Mouse (Mus musculus) adrenal gland, postnatal 14 days (tissue): ENCODE results near the gene Ppt2. TPM values are rescaled to one million over a fixed set of nuclear protein-coding genes. Genes with fewer than 3 reads are reported as not detected.

Experiments
- DNase-seq: peaks from one replicate; pipeline ENCODE4 v3.0.0; 2021; ENCODE audit warnings: mixed read lengths
- total RNA-seq: library from RNA; stranded (reverse); gene quantifications from 2 replicates; pipeline ENCODE4 v1.2.3, GENCODE M21; 2021

The Ppt2 gene
- total RNA-seq, 1 experiment from 2014 or later = 50.0 TPM

- no peak for DNase-seq
Observed at GRCm38 (mm10) chr17:34656666-34657065, 28.4 kb upstream of the Ppt2 start.

- peak; percentile 90 for DNase-seq
Observed at GRCm38 (mm10) chr17:34655581-34655991, 27.3 kb upstream of the Ppt2 start.

GRCm38 (mm10) chr17:34655160-34655559, 26.9 kb upstream of the Ppt2 start:
- DNase-seq = peak; percentile 71

DNA sequence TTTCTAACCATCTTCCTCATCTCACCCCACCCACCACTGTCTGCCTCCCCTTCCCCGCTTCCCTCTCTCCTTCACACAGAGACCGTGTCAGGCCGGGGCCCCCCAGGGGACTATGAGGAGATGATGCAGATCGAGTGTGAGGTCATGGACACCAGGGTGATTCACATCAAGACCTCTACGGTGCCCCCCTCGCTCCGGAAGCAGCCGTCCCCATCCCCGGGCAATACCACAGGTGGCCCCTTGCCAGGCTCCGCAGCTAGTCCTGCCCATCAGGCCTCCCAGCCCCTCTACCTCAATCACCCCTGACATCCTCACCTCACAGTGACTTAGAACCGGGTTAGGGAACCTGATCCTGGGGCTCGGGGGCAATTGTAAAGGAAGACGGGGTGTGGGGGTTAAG, 26.1 kb upstream of the Ppt2 start:
- peak; percentile 45 for DNase-seq

DNA sequence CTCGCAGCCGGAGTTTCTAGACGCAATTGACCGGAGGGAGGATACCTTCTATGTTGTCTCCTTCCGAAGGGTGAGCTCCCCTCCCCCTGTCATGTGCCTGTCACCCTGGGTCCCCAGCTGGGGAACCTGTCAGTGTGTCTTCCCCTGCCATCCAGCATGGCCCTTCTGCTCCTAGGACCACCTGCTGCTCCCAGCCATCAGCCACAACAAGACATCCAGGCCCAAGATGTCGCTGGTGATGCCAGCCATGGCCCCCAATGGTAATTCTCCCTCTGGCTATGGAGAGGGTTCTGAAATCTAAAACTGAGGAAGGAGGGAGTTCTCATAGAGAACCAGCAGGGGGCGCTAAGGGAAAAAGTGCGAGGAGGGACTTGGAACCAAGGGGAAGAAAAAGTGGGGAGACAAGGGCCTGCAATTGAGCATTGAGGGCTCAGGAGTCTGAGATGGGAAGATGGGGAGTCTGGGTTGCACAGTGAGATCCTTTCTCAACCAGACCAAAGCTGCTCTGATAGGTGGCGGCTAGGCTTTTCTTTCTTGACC, 25.5 kb upstream of the Ppt2 start:
- DNase-seq = peak; percentile 83

DNA sequence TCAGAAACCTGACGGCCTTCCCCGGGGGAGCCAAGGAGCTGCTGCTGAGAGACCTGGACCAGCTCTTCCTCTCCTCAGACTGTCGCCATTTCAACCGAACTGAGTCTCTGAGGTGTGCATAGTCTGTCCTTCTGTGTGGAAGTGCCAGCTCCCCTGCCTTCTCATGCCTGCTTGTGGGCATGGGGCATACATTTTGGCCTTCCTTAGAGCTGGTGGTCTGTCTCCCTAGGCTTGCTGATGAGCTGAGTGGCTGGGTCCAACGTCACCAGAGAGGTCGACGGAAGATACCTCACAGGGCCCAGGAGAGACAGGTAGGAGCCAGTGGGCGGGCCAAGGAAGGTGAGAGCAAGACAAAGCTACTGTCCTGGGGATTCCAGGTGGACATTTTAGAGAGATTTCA, 24.7 kb upstream of the Ppt2 start:
- no peak for DNase-seq

GRCm38 (mm10) chr17:34652546-34652945, 24.2 kb upstream of the Ppt2 start:
- no peak for DNase-seq

- peak; percentile 81 for DNase-seq
Observed at GRCm38 (mm10) chr17:34651507-34652221, 23.4 kb upstream of the Ppt2 start.

DNA sequence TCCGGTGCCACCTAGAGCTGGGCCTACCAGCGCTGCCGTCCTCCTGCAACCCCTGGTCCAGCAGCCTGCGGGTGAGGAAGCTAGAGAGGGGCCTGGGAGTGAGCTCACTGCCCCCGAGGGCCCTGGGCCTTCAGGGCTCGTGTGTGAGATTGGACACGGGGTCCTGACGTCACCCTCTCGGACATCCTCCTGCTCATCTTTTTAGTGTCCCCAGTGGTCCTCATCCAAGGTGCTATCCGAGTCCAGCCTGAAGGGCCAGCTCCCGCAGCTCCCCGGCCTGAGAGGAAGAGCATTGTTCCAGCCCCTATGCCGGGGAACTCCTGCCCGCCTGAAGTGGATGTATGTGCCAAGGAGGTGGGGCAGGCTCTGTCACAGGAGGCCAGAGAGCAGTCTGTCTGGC, 22.5 kb upstream of the Ppt2 start:
- no peak for DNase-seq

DNA sequence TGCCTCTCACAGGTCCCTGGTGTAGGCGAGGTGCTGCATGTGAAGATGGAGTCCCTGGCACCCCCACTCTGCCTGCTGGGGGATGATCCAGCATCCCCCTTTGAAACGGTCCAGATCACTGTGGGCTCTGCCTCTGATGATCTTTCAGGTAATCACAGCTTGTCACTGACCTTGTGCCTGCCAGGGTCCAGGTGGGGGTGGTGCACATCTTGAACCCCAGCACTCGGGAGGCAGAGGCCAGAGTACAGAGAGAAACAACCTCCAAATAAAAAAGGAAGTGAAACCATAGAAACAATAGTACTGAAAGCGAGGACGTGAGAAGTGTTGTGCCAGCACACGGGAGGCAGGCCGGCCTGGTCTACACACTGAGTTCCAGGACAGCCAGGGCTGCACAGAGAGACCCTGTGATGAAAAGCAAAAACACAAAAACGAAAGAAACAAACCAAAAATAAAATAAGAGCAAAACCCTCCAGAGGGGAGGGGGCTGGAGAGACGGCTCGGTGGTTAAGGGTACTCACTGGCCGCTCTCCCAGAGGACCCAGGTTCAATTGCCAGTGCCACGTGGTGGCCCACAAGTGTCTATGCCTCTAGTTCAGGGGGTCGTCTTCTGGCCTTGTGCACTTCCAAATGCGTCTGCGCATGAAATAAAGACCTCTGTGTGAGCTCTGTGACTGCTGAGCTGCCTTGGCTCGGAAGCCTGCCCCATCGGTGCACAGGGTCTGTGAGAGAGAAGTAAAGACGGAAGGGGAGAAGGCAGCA, 21.0 kb upstream of the Ppt2 start:
- no peak for DNase-seq

GRCm38 (mm10) chr17:34648141-34648890, 20.0 kb upstream of the Ppt2 start:
- no peak for DNase-seq

DNA sequence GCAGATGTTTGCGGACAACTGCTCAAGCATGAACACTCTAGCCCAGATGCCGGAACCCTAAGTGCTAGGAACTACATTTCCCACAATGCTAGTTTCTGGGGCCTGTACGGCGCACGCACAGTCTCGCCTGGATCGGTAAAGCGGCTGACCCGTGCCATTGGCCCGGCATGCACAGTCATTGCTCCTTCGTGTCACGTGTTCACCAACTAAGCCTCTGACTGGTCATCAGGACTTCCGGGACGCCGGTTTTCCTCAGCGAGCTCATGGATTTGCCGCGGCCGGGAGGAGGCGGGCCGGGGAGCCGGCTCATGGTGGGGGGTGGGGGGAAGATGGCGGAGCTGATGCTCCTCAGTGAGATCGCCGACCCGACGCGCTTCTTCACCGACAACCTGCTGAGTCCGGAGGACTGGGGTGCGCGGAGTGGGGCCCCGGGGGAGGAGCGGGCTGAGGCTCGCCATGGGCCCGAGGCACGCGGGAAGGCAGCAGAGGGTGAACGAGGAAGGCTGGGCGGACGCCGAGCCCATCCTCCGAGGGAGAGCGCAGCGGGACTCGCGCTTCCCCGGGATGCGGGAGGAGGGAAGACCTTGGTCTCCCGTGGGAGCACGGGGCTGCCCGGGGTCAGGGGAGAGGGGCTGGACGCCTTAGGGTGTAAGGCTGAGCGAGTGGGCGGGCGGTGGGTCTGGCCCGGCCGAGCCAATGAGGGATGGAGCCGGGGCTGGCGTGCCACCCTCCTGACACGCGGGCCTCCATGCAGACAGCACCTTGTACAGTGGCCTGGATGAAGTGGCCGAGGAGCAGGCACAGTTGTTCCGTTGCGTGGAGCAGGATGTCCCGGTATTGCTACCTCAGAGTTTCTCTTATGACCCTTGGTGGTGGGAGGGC, 18.8 kb upstream of the Ppt2 start, which contains the start of gene Atf6b:
Gene Atf6b, plus strand, starts transcription at position 241 of the 882 bp plus-strand sequence.
- peak; percentile 98 for DNase-seq

DNA sequence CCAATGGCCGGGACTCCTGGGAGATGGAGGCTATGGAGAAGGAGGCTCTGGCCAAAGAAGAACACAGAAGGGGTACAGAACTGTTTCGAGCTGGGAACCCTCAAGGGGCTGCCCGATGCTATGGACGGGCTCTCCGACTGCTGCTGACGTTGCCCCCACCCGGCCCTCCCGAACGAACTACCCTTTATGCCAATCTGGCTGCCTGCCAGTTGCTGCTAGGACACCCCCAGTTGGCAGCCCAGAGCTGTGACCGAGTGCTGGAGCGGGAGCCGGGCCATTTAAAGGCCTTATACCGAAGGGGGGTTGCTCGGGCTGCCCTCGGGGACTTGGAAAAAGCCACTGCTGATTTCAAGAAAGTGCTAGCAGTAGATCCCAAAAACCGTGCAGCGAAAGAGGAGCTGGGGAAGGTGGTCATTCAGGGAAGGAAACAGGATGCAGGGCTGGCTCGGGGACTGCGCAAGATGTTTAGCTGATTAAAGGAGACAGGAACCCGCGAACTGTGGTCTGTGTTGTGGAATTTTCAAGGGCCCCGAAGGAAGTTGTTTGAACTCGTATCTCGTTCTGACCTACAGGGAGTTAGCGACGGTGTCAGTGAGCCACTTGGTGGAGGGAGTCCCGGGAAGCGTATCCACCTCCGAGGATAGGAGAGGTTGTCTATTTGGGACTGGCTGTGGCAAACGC, 17.7 kb upstream of the Ppt2 start:
- no peak for DNase-seq

- DNase-seq = no peak
Observed at GRCm38 (mm10) chr17:34645256-34645829, 17.0 kb upstream of the Ppt2 start.

GRCm38 (mm10) chr17:34644608-34645007, 16.3 kb upstream of the Ppt2 start, which contains the start of gene Fkbpl:
Fkbpl (plus strand) TSS chr17:34644764.
- peak; percentile 96 for DNase-seq

- no peak for DNase-seq
Observed at GRCm38 (mm10) chr17:34643944-34644343, 15.6 kb upstream of the Ppt2 start.

DNA sequence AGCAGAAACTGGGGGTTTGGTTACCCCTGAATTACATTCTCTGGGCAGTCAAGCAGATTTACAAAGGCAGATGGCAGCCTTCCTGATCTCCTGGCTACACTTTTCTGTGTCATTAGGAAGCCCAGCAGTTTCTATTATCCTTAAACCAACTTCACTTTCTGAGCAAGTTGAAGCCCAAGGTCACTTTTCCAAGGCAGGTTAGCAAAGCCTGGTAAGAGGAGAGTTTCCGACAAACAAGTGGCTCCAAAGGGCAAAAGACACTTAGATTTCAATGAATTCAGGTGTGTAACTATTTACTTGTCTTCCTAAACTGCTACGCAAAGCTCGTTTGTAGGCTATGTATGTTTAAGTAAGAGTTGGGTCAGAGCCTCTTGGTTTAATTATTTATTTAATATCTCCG, 15.1 kb upstream of the Ppt2 start:
- DNase-seq = no peak

DNA sequence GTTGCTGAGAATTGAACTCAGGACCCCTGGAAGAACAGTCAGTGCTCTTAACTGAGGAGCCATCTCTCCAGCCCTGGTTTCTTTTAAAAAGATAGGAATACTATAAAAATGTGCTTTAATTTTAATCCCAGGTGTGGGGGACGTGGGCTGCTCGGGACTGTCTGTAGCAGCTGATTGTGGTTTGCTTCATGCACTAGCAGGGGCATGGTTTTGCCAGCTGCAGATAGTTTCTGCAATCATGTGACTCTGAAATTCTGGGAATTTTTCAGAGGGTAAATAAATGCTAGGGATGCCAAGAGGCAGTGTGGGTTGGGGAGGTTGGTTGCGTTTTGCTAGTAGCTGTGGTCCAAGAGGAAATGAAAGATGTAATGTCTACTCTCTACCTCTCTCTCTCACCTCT, 13.6 kb upstream of the Ppt2 start:
- no peak for DNase-seq

DNA sequence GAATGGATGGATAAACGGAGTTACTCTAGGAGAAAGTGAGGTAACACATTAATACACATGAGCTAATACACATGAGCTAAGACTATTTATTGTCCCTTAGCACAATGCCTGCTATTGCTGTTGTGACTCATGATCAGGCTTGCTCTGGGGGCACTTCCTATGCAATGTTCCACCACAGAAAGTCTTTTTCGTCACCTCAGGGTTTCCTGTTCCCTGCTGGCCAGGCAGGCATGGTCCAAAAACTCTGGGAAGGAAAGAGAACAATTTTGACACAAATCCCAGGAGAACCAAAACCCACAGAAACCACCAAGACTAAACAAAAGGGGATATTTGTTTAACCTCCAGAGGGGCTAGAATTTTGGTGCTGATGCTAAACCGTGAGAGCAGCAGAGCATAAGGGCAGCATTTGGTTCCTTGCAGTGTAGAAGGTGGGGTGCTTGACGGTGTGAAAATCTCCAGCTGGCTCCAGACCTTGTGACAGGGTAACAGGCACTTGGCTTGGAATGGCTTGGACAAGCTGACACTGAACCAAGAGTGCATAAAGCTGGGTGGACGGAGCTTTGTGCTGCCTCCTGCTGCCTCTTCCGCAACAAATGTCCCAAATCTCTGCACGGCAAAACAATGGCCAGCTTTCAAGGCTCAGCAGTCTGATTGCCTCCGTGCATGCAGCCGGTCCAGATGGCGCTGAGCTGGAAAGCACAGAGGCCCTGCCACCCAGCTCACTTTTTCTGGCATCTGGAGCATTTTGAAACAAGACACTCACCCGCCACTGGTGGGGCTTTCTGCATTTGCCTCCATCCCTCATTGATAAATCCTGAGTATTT, 12.7 kb upstream of the Ppt2 start:
- DNase-seq = peak; percentile 65
